Mouse (Mus musculus) forelimb bud, embryonic 11.5 days (tissue): ENCODE measurements around the gene Hnrnph1.
"Not testable (repeated sequence)": the region's sequence is repeated elsewhere in the genome, so short reads cannot be mapped to it uniquely, and the experiment has no call there.

Experiments used
- DNase-seq: peaks from one replicate; pipeline ENCODE4 v3.0.0-alpha.2; 2012; ENCODE audit warnings: low read depth, low spot score

Gene Hnrnph1

DNA sequence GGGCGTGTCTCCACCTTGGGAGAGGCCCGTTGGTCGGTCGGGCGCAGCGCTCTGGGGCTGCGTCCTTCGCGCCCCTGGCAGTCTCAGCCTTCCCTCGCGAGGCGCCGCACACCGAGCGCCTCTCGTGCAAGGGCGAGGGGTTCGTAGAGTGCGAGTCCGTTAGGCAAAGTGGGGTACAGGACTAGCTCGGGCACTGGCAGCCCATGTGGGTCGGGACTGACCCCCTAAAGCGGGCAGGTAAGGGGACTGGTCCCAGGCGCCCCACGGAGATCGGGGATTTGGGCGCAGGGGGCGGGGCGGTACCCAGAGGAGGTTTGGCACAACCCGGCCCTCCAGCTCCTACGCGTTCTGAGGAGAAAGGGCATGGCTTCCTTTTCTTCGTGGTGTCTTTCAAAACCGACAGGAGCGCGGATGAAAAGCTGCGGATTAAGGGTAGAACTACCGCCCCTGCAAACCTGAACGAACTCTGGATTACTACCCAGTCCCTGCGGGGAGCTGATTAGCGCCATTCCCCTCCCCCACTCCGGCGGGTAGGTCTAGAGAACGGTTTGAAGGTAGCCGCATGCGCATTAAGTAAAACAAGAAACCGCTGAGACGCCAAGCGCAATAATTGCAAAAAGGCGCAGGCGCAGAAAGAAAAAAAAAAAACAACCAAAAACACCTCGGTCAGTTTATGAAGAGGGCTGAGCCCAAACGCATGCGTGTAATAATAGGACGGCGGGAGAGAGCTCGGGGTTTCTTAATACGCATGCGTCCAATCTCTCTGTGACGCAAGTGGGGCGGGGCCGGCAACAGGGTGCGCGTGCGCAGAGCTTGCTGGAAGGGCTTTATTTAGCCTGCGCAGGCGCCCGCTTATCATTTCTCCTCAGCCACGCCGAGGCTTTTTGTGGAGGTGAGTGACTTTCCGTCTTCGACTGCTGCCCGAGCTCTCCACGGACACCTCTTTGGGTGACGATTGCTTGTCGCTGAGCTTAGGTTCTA lies at the start of gene Hnrnph1:
Hnrnph1 (plus strand) TSS at position 80 of the 981 bp plus-strand sequence.
- peak; percentile 99 for DNase-seq

- DNase-seq: no peak
These were observed 48.6 kb upstream of the Hnrnph1 start for GRCm38 (mm10) chr11:50328075-50328625.

GRCm38 (mm10) chr11:50329378-50329777 lies 47.4 kb upstream of the Hnrnph1 start:
- DNase-seq: no peak

DNA sequence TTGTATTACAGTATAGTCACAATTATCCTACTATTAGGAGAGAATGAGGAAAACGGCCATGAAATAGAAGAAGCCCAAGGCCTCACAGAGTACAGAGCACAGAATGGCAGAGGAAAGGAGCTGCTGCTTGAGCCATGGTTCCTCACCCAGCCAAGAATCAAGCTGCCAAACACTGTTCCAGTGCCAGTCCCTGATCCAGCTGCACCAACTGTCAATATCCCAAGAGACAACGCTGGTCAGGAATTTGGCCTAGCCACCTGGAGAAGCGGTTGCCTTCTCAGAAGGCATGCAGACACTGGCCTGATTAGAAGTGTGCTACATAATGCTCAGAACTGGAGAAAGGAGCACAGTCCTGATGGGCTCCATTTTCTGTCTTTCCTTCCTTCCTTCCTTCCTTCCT lies 43.6 kb upstream of the Hnrnph1 start:
- no peak for DNase-seq

- DNase-seq: no peak
These were observed 40.7 kb upstream of the Hnrnph1 start for GRCm38 (mm10) chr11:50336126-50336525.

GRCm38 (mm10) chr11:50336891-50337290 lies 39.9 kb upstream of the Hnrnph1 start:
- DNase-seq: no peak

GRCm38 (mm10) chr11:50345486-50345885 lies 31.3 kb upstream of the Hnrnph1 start:
- DNase-seq: no peak

DNA sequence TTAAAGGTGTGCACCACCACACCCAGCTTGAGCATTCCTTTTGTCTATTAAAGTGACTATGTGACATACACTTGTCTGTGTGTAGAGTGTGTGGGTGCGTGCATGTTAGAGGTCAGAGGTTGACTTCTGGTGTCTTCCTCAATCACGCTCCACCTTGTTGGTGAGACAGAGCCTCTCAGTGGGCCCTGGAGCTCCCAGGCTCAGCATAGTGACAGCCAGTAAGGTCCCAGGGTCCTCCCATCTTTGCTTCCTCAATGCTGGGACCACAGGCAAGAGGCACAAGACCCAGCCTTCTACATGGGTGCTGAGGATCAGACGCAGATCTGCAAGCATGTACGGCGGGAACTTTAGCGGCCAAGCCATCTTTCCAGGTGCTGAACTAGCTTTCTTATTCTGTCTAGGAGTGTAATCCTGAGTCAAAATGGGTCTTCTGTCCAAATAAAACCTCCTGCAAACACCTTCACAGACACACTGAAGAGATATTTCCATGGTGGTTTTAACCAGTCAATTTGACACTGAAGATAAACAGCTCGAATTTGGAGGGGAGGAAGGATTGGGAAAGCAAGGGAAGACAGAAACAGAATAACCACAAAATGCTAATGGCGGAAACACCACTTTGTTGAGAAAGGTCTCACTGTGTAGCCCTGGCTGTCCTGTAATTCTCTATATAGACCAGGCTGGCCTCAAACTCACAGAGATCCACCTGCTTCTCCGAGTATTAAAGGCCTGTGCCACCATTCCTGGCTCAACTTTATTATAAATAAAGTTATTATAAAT lies 30.3 kb upstream of the Hnrnph1 start:
- no peak for DNase-seq

- DNase-seq: no peak
These were observed 24.6 kb upstream of the Hnrnph1 start for GRCm38 (mm10) chr11:50352177-50352576.

GRCm38 (mm10) chr11:50354162-50354561 lies 22.6 kb upstream of the Hnrnph1 start, which contains the start of gene Cby3:
Gene Cby3 (plus strand): TSS chr11:50354462.
- no peak for DNase-seq

- DNase-seq: no peak
These were observed 21.9 kb upstream of the Hnrnph1 start for GRCm38 (mm10) chr11:50354851-50355250.

DNA sequence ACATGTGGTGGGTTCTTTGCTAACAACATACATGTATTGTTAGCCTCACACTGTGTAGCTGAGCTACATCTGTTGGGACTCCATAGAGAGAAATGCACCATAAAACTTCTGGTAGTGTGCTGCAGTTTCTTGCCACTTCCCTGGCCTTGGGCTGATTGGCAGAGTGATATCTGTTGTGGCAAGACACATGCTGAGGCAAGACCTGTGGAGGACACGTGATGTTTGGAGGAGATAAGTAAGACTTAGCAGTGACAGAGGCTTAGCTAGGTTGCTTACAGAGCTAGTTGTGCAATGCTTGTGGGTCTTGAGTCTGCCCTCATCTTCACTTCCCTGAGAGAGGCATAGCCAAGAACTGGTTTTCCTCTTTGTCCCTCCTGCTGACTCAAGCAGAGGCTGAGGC lies 21.4 kb upstream of the Hnrnph1 start:
- DNase-seq: no peak

DNA sequence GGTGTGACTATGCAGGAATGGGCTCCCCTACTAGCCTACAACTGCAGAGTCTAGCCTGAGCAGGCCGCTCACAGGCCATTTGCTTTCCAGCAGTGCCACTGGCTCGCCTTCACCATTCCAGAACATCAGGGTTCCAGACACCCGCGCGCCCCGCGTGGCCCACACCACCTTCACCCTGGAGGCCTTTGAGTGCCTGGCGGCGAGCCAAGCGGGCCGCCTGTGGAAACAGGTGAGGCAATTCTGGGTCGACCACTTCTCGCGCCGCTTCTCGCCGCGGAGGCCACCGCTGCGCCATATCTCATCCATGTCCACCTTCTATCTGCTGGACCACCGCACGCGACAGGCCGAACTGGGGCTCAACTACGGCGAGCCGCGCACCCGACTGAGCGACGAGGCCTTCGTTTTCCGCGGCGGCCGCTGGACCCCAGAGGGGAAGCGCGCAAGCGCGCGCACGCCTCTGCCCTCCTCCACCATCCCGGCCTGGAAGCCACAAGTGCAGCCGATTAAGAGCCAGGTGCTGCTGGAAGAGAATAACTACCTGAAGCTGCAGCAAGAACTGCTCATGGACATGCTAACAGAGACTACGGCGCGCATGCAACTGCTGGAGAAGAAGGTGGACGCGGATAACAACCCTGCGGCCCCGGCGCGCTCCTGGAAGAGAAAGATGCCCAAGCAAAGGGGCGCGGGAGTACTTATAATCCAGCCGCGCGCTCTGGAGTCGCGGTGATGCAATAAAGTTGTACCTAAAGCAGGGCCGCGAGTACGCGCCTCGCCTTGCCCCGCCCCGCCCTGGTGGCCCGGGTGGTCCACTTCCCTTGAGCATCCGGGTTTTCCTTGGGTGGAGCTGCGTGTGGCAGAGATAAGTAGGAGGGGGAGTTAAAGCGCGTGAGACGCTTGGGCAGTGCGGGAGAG lies 17.6 kb upstream of the Hnrnph1 start:
- DNase-seq: peak; percentile 62

DNA sequence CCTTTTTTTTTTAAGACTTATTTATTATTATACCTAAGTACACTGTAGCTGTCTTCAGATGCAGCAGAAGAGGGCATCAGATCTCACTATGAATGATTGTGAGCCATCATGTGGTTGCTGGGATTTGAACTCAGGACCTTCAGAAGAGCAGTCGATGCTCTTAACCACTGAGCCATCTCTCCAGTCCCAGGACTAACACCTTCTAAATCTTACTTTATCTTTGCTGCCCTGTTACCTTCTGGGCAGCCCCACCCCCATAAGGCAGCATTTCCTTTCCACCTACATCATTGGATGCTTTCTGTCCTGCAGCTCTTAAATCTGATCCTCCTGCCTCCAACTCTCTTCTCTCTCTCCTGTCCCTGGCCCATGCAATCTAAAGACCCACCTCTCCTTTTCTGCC lies 15.5 kb upstream of the Hnrnph1 start:
- not testable (repeated sequence) for DNase-seq

GRCm38 (mm10) chr11:50364548-50364947 lies 12.2 kb upstream of the Hnrnph1 start:
- peak; percentile 80 for DNase-seq

GRCm38 (mm10) chr11:50365322-50365721 lies 11.5 kb upstream of the Hnrnph1 start:
- no peak for DNase-seq

DNA sequence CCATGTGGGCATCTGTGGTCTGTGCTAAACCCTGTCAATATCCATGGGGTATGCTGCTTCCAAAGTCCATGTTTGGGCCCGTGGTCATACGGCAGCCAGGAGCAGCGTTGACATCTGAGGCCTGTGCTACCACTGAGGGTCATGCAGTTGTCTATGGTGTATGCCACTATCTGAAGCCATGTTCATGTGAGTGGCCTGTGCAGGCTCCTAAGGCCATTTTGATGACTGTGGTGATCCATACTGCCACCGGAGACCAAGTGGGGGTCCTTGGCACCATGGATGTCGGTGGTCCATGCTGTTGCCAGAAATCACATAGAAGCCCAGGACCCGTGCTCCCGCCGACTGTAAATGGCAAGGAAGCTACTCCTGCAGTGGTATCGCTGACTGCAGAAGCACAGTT lies 9.3 kb upstream of the Hnrnph1 start:
- DNase-seq: no peak

GRCm38 (mm10) chr11:50369360-50369911 lies 7.4 kb upstream of the Hnrnph1 start:
- no peak for DNase-seq

DNA sequence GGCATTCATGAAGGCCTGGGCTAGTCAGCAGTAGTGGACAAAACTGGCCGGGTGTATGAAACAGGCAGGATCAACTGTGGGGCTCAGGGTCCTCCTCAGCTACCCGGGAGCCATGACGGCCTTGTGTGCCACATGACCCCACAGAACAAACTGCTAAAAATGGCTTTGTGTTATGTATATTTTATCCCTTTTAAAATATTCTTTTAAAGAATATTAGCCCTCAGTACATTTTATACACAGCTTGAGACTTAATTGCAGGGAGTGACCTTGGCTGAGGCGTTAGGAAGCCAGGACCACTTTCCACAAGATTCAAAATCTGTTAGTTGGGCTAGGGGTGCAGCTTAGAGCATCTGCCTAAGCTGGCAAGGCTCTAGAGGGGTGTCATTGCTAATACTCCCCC lies 5.8 kb upstream of the Hnrnph1 start:
- no peak for DNase-seq

DNA sequence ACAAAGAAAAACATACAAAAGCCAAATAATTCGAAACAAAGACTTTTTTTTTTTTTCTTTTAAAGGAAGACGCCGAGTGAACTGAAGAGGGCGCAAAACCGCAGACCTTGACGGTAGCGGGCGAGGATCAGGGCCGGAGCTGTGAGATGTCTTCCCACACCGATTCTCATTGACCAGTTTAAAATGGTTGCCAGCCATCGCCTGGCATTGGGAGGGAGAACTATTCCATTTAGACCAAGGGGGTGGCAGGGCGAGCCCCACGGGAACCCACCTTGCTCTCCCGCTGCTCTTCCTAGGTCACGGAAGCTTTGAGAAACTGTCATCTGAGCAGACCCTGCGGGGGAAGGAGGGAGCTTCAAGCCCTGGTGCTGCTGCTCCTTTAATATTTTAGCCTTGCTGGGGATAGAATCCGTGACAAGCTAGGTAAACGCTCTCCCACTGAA lies 5.4 kb upstream of the Hnrnph1 start:
- peak; percentile 56 for DNase-seq

GRCm38 (mm10) chr11:50371911-50372310 lies 4.9 kb upstream of the Hnrnph1 start:
- DNase-seq: no peak
